Mouse (Mus musculus) brown adipose tissue, adult 24 weeks (tissue): ENCODE data around the gene Ccdc78. TPM values are rescaled to one million over a fixed set of nuclear protein-coding genes. Genes with fewer than 3 reads are reported as not detected.

Experiments
- H3K27ac ChIP-seq: fragments of 200-500 bp; replicated peaks from 2 replicates; pipeline ENCODE4 v1.5.1; 2012; ENCODE audit warnings: low read depth, mild to moderate bottlenecking, low read length
- H3K4me1 ChIP-seq: fragments of 200-500 bp; 2 replicates; pipeline ENCODE4 v1.6.1; 2012; ENCODE audit warnings: low read length, mixed read lengths; ENCODE audit not compliant: control insufficient read depth, insufficient read depth, insufficient read length
- H3K4me3 ChIP-seq: fragments of 200-500 bp; 2 replicates; pipeline ENCODE4 v1.5.1; 2012; ENCODE audit warnings: low read depth, mild to moderate bottlenecking, low read length, moderate library complexity; ENCODE audit not compliant: insufficient read depth
- polyA plus RNA-seq: library from polyadenylated mRNA; stranded (reverse); fragments of >200 nt; gene quantifications from 2 replicates; pipeline ENCODE4 v1.2.4, GENCODE M21; 2012; ENCODE audit not compliant: missing spikeins, insufficient read depth, insufficient read length

Gene Ccdc78
- polyA plus RNA-seq, 1 experiment = not detected

GRCm38 (mm10) chr17:25765886-25766285 lies 20.5 kb upstream of the Ccdc78 start:
- H3K4me1 ChIP-seq = no peaks in the 10 kb centered on the region
- H3K4me3 ChIP-seq = no peak overlapping the region
- H3K27ac ChIP-seq = no peak overlapping the region

GRCm38 (mm10) chr17:25769331-25769730 lies 17.0 kb upstream of the Ccdc78 start:
- Histone ChIP-seq H3K4me1 (no peaks in the 10 kb centered on the region), H3K4me3 (no peak overlapping the region), H3K27ac (no peak overlapping the region)

GRCm38 (mm10) chr17:25773549-25774120 lies 12.7 kb upstream of the Ccdc78 start, which contains the start of gene Narfl:
Gene Narfl, plus strand, starts transcription at chr17:25773776.
- Histone ChIP-seq H3K4me3 (peak within 1 kb of the TSS; percentile 80), H3K27ac (peak within 1 kb of the TSS; percentile 91), H3K4me1 (no peaks in the 10 kb centered on the region)

GRCm38 (mm10) chr17:25775318-25776062 lies 10.9 kb upstream of the Ccdc78 start:
- Histone ChIP-seq H3K27ac (no peak overlapping the region), H3K4me3 (no peak overlapping the region), H3K4me1 (no peaks in the 10 kb centered on the region)

GRCm38 (mm10) chr17:25777948-25778347 lies 8.4 kb upstream of the Ccdc78 start:
- Histone ChIP-seq H3K27ac (no peak overlapping the region), H3K4me3 (no peak overlapping the region), H3K4me1 (no peaks in the 10 kb centered on the region)

- Histone ChIP-seq H3K27ac (no peak overlapping the region), H3K4me3 (no peak overlapping the region), H3K4me1 (no peaks in the 10 kb centered on the region)
These were observed 5.0 kb upstream of the Ccdc78 start for GRCm38 (mm10) chr17:25781339-25781738.

- Histone ChIP-seq H3K27ac (no peak overlapping the region), H3K4me1 (no peaks in the 10 kb centered on the region), H3K4me3 (no peak overlapping the region)
These were observed 3.3 kb upstream of the Ccdc78 start for GRCm38 (mm10) chr17:25783086-25783485.

GRCm38 (mm10) chr17:25783861-25784574 lies 2.4 kb upstream of the Ccdc78 start:
- Histone ChIP-seq H3K4me3 (no peak overlapping the region), H3K4me1 (no peaks in the 10 kb centered on the region), H3K27ac (no peak overlapping the region)

GRCm38 (mm10) chr17:25785281-25785745 lies 1.1 kb upstream of the Ccdc78 start, which contains the start of gene Haghl:
Gene Haghl, minus strand, starts transcription at chr17:25785673.
- Histone ChIP-seq H3K4me3 (peak within 1 kb of the TSS; percentile 93), H3K4me1 (no peaks in the 10 kb centered on the region), H3K27ac (no peak within 1 kb of the TSS)

- no peak overlapping the region for H3K27ac ChIP-seq
- H3K4me3 ChIP-seq = no peak overlapping the region
- H3K4me1 ChIP-seq = 0 out of 2 replicates have a peak, but pooled peaks cover 5% of the 10 kb centered on the region
These were observed 563 bp downstream of the Ccdc78 start for GRCm38 (mm10) chr17:25786781-25787504.

- H3K4me1 ChIP-seq = peaks cover 11% of the 10 kb centered on the region
- H3K4me3 ChIP-seq = peak overlapping the region; percentile 70
- H3K27ac ChIP-seq = no peak overlapping the region
These were observed 5.0 kb downstream of the Ccdc78 start for GRCm38 (mm10) chr17:25791320-25791842.

- H3K4me3 ChIP-seq = peak overlapping the region; percentile 70
- H3K4me1 ChIP-seq = peaks cover 11% of the 10 kb centered on the region
- peak overlapping the region; percentile 67 for H3K27ac ChIP-seq
These were observed 5.6 kb downstream of the Ccdc78 start for GRCm38 (mm10) chr17:25791843-25792527.

GRCm38 (mm10) chr17:25792615-25793014 lies 6.2 kb downstream of the Ccdc78 start, which contains the start of gene Fam173a:
Gene Fam173a, minus strand, starts transcription at chr17:25792901.
- peak within 1 kb of the TSS; percentile 67 for H3K27ac ChIP-seq
- peaks cover 11% of the 10 kb centered on the region for H3K4me1 ChIP-seq
- peak within 1 kb of the TSS; percentile 70 for H3K4me3 ChIP-seq

- H3K4me1 ChIP-seq = peaks cover 11% of the 10 kb centered on the region
- no peak overlapping the region for H3K4me3 ChIP-seq
- no peak overlapping the region for H3K27ac ChIP-seq
These were observed 7.8 kb downstream of the Ccdc78 start for GRCm38 (mm10) chr17:25794197-25794596.
